Mouse (Mus musculus): ENCODE data around the gene Polr2e. TPM values are rescaled to one million over a fixed set of nuclear protein-coding genes. Genes with fewer than 3 reads are reported as not detected.
"Not testable (repeated sequence)": the region's sequence is repeated elsewhere in the genome, so short reads cannot be mapped to it uniquely, and the experiment has no call there.

Polr2e gene
- total RNA-seq, 2 experiments from 2014 or later = 64.1 to 66.0 TPM

GRCm38 (mm10) chr10:80047041-80047565 lies 7.5 kb upstream of the Polr2e start, which contains the start of gene Gpx4:
Gpx4 (plus strand) TSS chr10:80047166.
- intact Hi-C loops (cut with DNase I) = no loop called here
- DNase-seq (ENCODE audit: extremely low spot score in 1 of 2, low spot score in 2 of 2) = no peak

DNA sequence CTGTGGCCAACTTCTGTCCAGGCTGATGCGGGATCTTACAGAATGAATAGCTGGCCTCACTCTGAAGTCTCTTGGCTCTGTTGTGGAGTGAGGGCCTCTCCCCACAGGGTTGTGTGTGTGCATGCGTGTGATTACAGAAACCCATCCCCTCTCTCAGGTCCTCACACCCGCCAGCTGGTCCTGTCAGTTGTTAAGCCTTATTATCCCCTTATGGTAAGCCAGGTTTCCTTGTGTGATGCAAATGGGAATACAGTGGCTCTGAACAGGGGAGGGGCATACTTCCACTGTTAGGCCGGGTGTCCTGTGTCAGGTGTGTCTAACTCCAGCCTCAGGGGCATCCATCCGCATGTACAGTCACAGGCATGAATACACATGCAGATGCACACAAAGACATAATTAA lies 6.2 kb upstream of the Polr2e start:
- no peak for DNase-seq (ENCODE audit: extremely low spot score in 1 of 2, low spot score in 2 of 2)
- intact Hi-C loops (cut with DNase I) = no loop called here

- intact Hi-C loops (cut with DNase I); DNase-seq (ENCODE audit: extremely low spot score in 1 of 2, low spot score in 2 of 2): not testable (repeated sequence)
Observed at GRCm38 (mm10) chr10:80045364-80045763, 5.8 kb upstream of the Polr2e start.

GRCm38 (mm10) chr10:80044087-80044486 lies 4.5 kb upstream of the Polr2e start:
- intact Hi-C loops (cut with DNase I) = no loop called here
- DNase-seq (ENCODE audit: extremely low spot score in 1 of 2, low spot score in 2 of 2) = peak in 1 of 2 experiments; percentile 47

GRCm38 (mm10) chr10:80041409-80042060 lies 1.9 kb upstream of the Polr2e start:
- DNase-seq (ENCODE audit: extremely low spot score in 1 of 2, low spot score in 2 of 2); intact Hi-C loops (cut with DNase I): not testable (repeated sequence)

DNA sequence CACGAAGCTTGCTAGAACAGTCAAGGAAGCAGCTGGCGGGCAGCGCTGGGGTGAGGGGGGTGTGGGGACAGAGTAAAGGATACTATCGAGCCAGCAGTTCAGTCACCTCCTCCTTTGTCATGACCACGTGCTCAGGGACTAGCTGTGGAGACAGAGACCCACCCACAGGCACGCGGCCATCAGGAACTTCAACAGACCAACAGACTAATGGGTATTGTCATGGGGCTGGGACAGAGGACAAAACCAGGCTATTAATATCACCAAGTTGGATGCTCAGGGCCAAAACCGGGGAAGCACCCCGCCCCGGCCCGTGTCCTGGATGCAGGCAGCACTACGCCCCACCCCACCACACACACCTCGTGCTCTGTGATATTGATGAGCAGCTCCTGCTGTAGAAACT lies 2.8 kb downstream of the Polr2e start:
- intact Hi-C loops (cut with DNase I) = loop anchor here (5.0 kb wide), 1 partner anchor 50 kb away; the partner anchor contains the start of gene Cnn2
- peak in 1 of 2 experiments; percentile 28 for DNase-seq (ENCODE audit: extremely low spot score in 1 of 2, low spot score in 2 of 2)

DNA sequence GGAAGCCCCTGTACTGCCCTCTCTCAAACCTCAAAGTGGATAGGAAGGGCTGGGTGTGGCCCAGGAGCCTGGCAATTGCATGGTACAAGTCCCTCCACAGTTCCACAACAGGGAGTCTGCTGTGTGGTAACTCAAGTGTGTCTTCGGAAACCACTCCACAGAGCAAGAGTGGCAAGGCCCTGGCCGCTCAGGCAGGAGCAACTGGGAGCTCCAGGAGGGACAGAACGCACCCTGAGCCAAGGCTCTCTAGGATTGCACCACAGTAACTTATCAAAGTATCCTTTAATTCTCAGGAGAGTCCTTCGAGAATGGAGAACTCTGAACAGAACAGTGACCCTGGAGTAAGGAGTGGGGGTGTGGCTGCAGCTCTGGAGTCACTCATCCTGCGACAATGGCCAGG lies 3.9 kb downstream of the Polr2e start:
- intact Hi-C loops (cut with DNase I) = loop anchor here (5.0 kb wide), 1 partner anchor 48 kb away; the partner anchor contains the start of gene Cnn2
- no peak for DNase-seq (ENCODE audit: extremely low spot score in 1 of 2, low spot score in 2 of 2)

DNA sequence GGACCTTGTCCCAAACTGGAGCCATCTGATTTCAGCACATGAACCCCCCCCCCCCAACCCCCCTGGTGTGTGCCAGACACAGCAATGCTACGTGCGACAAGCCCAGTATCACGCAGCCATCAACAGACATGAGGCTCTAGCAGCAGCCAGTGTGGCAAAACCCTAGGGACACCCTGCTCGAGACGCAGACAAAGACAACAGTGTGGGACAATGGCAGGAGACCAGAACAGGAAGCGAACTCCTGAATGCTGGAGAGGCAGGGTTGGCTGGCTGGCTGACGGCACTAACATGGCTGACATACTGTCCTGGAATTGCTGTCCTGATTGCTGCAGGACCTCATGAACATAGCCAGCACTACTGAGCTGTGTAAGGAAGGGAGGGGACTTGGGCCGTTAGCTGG lies 4.4 kb downstream of the Polr2e start:
- intact Hi-C loops (cut with DNase I) = loop anchor here (5.0 kb wide), 1 partner anchor 48 kb away; the partner anchor contains the start of gene Cnn2
- DNase-seq (ENCODE audit: extremely low spot score in 1 of 2, low spot score in 2 of 2) = peak in 1 of 2 experiments; percentile 45

- intact Hi-C loops (cut with DNase I) = no loop called here
- DNase-seq (ENCODE audit: extremely low spot score in 1 of 2, low spot score in 2 of 2) = no peak
Observed at GRCm38 (mm10) chr10:80033511-80034391, 5.8 kb downstream of the Polr2e start.

DNA sequence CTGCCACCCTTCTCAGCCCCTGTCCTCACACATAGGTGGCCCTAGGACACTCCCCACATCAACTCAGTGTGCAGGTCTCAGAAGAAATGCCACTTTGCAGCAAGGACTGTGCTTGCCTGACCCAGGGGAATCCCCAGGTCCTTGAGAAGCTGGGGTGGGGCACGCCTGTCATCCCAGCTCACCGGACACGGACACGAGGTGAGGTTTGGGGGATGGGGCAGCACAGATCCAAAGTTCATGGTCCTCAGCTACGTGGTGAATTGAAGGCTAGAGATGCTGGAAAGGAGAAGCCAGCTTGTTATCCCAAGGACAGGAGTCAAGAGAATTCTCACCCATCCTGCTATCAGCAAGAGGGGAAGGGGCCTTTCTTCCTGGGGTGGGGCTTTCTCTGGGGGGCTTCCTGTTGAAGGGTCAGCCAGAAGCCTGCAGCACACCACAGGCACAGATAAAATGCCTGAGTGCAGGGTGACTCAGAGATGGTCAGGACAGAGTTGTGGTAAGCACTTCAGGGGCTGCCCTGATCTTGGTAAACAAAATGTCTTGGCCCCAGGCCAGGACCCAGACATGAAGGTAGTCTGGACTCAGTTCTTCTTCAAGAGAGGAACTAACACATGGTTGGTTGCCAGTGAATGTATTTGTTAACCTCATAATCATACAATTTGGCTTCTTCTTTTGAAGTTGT lies 6.7 kb downstream of the Polr2e start:
- intact Hi-C loops (cut with DNase I) = no loop called here
- DNase-seq (ENCODE audit: extremely low spot score in 1 of 2, low spot score in 2 of 2) = peak in 1 of 2 experiments; percentile 80

GRCm38 (mm10) chr10:80030736-80031135 lies 8.9 kb downstream of the Polr2e start:
- peak in 1 of 2 experiments; percentile 30 for DNase-seq (ENCODE audit: extremely low spot score in 1 of 2, low spot score in 2 of 2)
- intact Hi-C loops (cut with DNase I) = no loop called here

DNA sequence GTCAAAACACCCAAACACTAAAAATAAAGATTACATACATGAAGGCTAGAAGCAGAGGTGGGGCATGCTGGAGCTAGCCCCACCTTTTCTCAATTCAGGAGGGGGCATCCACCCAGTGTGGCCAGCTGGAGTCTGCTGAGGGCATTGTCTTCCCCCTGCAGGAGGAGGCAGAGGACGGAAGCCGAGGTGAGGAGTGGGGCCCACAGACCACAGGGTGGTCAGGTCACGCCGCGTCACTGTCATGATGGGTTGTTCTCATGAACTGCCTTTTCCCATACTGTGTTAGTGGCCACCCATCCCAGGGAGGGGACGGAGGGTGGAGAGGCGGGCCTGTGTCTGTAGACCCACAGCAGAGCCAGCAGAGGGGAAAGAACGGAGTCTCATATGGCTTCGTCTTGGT lies 9.4 kb downstream of the Polr2e start:
- intact Hi-C loops (cut with DNase I) = no loop called here

DNA sequence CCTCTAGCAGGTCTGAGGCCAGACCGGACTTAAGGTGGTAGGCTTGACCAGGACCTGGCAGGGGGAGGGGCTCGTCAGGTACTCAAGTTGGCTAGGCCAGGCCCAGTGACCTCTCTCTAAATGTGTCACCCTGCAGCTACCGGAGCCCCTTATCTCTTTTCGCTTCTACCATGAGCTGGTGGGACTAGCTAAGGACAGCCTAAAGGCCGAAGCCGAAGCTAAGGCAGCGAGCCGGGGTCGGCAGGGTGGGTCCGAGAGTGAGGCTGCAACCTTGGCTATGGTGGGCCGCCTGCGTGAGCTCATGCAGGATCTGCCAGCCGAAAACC lies 11.1 kb downstream of the Polr2e start:
- DNase-seq (ENCODE audit: extremely low spot score in 1 of 2, low spot score in 2 of 2) = no peak
- intact Hi-C loops (cut with DNase I) = no loop called here

More for the DNA sequence above, 9.4 kb downstream of the Polr2e start:
- DNase-seq (ENCODE audit: extremely low spot score in 1 of 2, low spot score in 2 of 2) = peak in 1 of 2 experiments; percentile 27

GRCm38 (mm10) chr10:80027681-80028520 lies 11.7 kb downstream of the Polr2e start:
- DNase-seq (ENCODE audit: extremely low spot score in 1 of 2, low spot score in 2 of 2) = peak in 1 of 2 experiments; percentile 41
- intact Hi-C loops (cut with DNase I) = no loop called here

DNA sequence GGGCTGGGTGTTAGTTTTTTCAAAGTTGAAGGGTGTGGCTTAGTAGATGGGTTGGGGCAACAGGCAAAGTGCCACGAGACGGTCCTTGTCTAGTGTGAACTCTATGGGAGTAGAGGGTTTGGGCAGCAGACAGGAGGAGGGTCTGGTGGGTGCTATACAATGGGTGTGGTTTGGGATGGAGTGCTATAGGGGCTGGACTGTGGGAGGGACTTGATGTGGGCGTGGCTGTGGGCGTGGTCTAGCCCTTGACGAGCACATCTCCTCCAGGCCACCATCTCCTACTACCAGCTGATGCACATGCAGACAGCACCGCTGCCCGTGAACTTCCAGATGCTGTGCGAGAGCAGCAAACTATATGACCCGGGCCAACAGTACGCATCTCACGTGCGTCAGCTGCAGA lies 13.7 kb downstream of the Polr2e start:
- peak in 1 of 2 experiments; percentile 38 for DNase-seq (ENCODE audit: extremely low spot score in 1 of 2, low spot score in 2 of 2)
- intact Hi-C loops (cut with DNase I) = no loop called here

- DNase-seq (ENCODE audit: extremely low spot score in 1 of 2, low spot score in 2 of 2) = no peak
Observed at GRCm38 (mm10) chr10:80025463-80025862, 14.1 kb downstream of the Polr2e start.

DNA sequence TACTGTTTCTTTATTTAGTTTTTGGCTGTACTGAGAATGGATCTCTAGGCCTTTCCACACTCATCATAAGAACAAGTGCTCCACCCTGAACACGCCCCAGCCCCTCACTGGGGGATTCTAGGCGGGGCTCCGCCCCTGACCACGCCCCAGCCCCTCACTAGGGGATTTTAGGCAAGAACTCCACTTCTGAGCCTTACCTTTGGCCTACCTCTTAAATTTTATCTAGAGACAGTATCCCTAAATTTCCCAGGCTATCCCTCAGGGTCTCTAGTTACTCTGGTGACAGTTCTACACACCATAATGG lies 14.6 kb downstream of the Polr2e start:
- intact Hi-C loops (cut with DNase I) = no loop called here
- DNase-seq (ENCODE audit: extremely low spot score in 1 of 2, low spot score in 2 of 2) = no peak

More at GRCm38 (mm10) chr10:80025463-80025862, 14.1 kb downstream of the Polr2e start:
- intact Hi-C loops (cut with DNase I) = no loop called here

All from left cerebral cortex, postnatal 10 days (tissue).